Mouse (Mus musculus) ovary, postnatal 14 days (tissue): ENCODE results near the gene Fam118a.

ENCODE experiments used
- DNase-seq: peaks from one replicate; pipeline ENCODE4 v3.0.0; 2022; ENCODE audit warnings: low spot score

Fam118a gene

DNA sequence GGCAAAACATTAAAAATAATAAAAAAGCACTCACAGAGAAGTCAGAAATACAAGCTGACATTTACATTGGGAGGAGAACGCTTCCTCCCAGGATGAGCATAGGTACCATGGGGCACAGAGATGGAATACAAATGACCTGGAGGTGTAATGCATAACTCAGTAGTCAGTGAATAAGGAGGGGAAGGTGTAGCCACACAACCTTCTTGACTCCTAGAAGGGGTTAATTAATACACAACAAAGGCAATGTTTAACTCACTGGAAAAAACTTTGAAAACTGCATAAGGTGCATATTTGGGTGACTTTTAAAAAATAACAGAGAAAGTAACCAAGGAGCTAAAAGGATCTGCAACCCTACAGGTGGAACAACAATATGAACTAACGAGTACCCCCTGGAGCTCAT, 43.9 kb downstream of the Fam118a start:
- no peak for DNase-seq

DNA sequence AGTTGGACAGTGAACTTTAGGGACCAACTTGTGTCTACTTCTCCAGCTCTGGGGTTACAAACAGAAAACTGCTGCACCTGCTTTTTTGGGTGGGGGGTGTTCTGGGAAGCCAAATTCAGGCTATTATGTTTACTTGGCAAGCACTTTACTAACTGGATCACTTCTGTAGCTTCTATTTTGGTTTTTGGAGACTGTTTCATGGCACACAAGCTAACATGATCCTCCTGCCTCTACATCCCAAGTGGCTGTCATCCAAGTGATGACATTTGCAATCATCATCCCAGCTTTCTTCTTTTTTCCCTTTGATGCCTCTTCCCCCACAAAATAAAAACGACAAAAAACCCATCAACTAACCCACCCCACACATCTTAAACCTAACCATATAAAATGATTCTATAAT, 56.9 kb downstream of the Fam118a start:
- DNase-seq, result no peak
